Mouse (Mus musculus): ENCODE data around the gene Nr1i3.
A peak's percentile ranks its signal among the peaks of the same experiment; 100 is the strongest.

DNA sequence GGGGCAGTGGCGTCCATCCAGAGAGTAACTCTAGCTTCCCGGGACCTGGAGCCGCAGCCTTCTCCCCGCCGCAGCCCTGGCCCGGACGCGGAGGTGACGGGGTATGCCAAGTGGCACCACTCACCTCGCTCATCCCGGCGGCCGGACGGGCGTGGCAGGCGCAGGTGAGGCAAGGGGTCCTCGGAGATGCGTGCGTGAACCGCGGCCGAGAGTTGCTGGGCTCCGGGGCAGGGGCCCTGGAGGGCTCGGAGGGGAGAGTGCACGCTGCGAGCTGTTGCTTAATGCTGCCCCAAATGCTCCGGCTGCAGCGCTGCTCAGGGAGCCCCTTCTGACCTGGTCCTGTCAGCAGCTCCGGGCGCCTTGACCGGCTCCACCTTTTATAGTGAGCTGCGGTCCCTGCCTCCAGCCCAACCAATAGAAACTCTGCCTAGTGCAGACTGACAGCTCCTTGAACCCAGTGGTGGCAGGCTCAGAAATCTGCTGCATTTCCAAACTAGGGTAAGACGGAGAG, 17.8 kb upstream of the Nr1i3 start, which contains the start of gene Pcp4l1:
- TF ChIP-seq CTCF (IDR thresholded peaks at IDR 0.05; ENCODE audit: low read depth) (0 out of 2 replicates have a peak, but pooled peaks have one; percentile 0), EP300 (IDR thresholded peaks at IDR 0.05; ENCODE audit: low read depth) (no peak)

Measured in heart, postnatal 0 days (tissue).